Mouse (Mus musculus): ENCODE measurements around the gene Dnajb12.

GRCm38 (mm10) chr10:59897511-59897910, 18.2 kb downstream of the Dnajb12 start:
- no peak for TF ChIP-seq GATA1 (IDR thresholded peaks at IDR 0.05; ENCODE audit: borderline replicate concordance, low read length)
- no peak for TF ChIP-seq FLI1 (IDR thresholded peaks at IDR 0.05; ENCODE audit: low read length)

All from megakaryocyte, embryonic 14.5 days (primary cell).